Mouse (Mus musculus): ENCODE results near the gene Cep350. TPM values are rescaled to one million over a fixed set of nuclear protein-coding genes. Genes with fewer than 3 reads are reported as not detected.

Gene Cep350
- 10 to 100 TPM; 33.5 to 37.9 TPM for total RNA-seq (2021)
- long read RNA-seq, experiment 1, partial matches to known transcripts: 0 of 1 reads
- long read RNA-seq, experiment 1, other reads (novel, unspliced or antisense): 1 of 1 reads
- long read RNA-seq, experiment 2, partial matches to known transcripts: 5 of 10 reads
- long read RNA-seq, experiment 2, other reads (novel, unspliced or antisense): 2 of 10 reads

- peak; percentile 81 to 95 for DNase-seq (ENCODE audit: low spot score in 2 of 2)
These were observed at the start of gene Cep350 for GRCm38 (mm10) chr1:155973068-155973718. Cep350 (minus strand) TSS chr1:155973255.

- no peak for DNase-seq (ENCODE audit: low spot score in 2 of 2)
These were observed 47.3 kb upstream of the Cep350 start for GRCm38 (mm10) chr1:156020402-156020801.

GRCm38 (mm10) chr1:156019800-156020199 lies 46.7 kb upstream of the Cep350 start:
- DNase-seq (ENCODE audit: low spot score in 2 of 2): no peak

DNA sequence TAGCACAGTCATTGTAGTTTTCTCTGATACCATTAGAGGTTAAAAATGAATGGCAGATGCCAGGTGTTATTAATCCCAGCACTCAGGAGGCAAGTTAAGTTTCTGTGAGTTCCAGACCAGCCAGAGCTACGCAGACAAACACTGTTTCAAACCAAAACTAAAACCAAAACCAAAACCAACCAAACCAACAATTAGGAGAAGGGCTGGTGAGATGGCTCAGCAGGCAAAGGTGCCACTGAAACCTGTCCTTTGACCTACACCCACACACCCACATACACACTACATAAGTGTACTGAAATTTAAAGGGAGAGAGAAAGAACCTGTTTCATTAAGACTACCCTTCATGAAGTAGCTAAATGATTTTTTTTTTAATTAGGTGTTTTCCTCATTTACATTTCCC lies 35.9 kb upstream of the Cep350 start:
- no peak for DNase-seq (ENCODE audit: low spot score in 2 of 2)

DNA sequence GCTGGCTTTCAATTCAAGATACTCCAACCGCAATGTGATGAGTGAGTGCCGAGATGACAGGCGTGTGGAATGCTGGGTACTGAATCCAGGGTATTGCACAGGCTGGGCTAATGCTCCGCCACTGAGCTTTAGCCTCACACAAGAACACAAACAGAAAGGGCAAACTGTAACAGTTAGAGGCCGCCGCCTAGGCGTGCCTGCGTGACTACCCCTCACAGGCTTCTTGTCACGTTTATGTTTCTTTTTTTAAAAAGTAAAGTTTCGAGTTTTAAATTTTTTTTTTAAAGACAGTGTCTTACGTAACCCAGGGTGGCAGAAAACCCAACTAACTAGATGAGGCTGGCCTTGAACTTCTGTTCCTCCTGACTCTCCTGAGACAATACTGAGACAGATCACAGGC lies 32.9 kb upstream of the Cep350 start:
- no peak for DNase-seq (ENCODE audit: low spot score in 2 of 2)

DNA sequence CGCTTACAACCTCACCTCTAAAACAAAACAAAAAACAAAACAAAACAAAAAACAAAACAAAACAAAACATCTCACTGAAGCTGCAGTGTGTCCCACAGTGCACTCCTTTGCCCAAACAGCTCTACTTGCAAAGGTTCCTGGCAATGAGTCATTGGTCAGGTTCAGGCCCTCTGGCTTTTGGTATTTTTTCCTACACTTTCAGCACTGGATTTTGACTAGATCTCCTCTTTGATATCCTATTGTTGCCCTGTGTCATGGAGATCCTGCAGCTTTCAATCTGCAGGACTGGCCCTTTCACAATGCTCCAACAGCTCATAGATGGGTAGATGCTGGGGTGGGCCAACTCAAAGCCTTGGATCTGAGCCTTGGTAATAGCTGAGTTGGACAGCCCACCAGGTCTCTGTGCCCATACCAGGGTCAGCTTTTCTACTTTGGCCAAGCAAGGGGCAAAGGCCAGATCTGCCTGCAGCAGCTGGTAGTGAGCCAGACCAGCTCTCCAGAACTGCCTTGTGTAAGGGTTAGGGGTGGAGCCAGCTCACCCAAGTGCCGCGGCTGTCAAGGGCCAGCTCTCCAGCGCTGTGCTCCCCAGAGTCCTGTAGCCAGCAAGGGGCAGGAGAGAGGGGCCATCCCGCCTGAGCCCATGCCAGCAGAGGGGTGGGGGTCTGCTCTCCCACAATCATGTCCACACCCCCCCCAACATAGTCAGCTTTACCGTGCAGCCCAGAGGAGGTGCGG lies 30.3 kb upstream of the Cep350 start:
- peak; percentile 3 to 9 for DNase-seq (ENCODE audit: low spot score in 2 of 2)

DNA sequence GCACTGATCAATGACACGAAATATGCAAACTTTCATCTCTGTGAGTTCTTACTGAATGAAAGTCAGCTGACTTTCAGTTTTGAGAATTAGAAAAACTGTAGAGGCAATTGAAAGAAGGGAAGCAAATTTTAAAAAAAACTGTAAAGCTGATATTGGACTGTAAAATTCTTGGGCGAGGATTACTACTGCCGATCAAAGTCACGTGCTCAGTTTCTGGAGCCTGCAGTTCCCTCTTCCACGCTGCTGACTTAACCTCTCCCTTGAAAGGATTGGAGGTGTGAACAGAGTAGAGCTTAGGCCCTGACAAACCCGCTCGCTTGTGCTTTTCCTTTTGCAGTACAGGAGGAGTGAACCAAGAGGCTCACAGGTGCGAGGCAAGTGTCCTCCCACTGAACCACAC lies 29.3 kb upstream of the Cep350 start:
- no peak for DNase-seq (ENCODE audit: low spot score in 2 of 2)

- no peak for DNase-seq (ENCODE audit: low spot score in 2 of 2)
These were observed 22.6 kb upstream of the Cep350 start for GRCm38 (mm10) chr1:155995612-155996011.

DNA sequence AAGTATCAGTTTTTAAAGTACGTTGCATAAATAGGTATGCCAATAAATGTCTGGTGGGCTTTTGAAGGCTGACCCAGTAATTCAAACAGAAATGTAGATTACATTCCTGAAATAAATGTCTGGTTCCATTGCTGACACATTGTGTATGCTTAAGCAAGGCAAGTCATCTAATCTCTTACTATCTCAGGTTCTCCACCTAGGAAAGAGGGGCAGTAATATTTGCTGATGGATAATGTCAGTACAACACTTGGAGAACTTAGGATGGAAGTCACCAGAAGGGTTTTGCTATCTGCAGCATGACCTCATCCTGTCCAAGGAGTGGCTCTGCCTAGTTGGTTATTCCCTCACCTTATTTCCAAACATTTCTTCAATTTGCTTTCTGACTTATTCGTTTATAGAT lies 21.5 kb upstream of the Cep350 start:
- DNase-seq (ENCODE audit: low spot score in 2 of 2): no peak

DNA sequence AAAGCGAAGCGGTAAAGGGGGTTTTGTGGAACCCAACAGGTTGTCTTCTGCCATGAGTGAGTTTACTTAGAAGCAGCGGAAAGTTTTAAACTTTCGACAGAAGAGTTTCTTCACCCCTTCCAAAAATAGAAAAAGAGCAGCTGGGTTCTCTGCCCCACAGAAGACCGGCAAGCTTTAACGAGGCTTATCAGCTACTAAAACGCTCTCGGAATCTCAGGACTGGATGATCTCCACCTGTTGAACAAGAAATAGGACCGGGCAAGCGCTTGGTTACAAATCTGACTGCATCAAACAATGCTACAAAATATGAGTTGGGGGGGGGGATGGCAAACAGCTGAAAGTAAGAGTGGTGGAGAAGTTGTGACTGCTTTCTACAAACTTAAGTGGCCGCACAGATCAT lies 17.3 kb upstream of the Cep350 start:
- no peak for DNase-seq (ENCODE audit: low spot score in 2 of 2)

- DNase-seq (ENCODE audit: low spot score in 2 of 2): no peak
These were observed 16.3 kb upstream of the Cep350 start for GRCm38 (mm10) chr1:155989387-155989786.

DNA sequence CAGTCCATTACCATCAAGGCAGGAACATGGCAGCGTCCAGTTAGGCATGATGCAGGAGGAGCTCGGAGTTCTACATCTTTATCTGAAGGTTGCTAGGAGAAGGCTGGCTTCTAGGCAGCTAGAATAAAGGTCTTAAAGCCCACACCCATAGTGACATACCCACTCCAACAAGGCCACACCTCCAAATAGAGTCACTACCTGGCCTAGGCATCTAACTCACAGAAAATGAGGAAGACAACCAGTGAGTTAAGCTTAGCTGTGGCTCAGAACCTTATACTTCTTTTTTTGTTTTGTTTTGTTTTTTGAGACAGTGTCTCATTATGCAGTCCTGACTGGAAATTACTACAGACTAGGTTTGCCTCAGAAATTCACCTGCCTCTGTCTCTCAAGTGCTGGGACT lies 14.6 kb upstream of the Cep350 start:
- DNase-seq (ENCODE audit: low spot score in 2 of 2): no peak

GRCm38 (mm10) chr1:155974931-155975330 lies 1.9 kb upstream of the Cep350 start:
- no peak for DNase-seq (ENCODE audit: low spot score in 2 of 2)

DNA sequence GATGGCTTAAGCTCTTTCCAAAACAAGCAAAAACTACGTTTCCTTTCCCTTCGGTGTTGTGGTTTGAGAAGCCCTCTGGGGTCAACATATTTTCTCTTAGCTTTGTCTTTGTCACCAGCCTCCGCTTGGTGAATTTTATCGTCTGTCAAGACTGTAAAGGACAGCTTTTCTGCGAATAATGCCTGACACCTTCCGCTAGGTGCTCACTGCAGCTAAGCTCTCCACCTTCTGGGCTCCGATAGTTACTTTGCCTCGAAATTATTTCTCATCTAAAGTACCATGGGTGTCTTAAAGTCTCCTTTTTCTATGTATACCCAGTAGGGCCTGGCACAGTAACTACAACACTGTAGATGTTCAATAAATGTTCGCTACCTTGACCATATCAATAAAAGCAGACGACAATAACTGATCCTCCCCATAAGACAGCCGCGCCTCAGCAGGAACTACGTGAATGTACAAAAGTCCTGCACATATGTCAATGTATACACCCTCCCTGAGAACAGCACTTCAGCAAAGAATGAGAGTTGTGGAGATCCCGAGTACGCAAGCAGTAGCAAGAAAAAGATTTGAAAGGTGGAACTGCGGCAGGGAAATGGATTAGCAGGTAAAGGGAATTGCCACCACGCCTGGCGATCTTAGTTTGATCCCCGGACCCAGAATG lies 794 bp upstream of the Cep350 start:
- no peak for DNase-seq (ENCODE audit: low spot score in 2 of 2)

DNA sequence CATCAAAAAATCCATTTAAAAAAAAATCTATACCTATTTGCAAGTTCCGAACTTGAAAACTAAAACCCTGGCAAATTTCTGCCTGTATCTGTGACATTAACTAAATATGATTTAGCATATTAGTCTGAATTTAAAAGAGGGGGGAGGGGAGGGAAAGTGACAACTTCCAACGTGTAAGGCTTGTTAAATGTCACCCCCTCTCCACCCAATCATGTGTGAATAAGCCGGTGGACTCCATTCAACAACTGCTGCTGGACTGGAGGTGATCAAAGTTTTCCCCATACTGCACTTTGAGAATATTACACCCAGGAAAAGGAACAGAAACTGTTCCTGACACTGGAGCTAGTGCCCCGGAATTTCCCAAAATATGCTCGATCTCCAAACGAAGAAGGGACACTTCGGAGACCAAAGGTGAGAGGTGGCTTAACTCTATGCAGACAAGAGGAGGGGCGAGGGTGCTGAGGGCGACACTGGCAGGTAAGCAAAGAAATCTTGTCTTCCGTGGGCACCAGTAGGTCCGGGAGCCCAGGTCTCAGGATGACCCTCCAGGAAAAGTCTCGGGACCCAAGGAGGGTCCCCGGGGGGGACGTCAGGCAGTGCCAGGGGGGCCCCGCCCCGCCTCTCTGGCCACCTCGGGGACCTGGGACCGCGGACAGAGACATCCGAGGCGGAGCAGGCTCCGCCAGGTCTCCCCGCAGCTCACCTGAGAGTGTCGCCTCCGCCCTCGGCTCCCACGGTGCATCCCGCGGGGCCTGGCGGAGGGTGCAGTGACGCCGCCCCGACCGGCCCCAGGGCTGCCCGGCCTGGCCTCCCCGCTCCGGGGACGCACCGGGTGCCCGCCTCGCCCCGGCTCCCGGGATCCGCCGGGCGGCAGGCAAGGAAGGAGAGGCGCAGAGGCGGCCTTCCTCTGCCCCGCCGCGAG lies 648 bp downstream of the Cep350 start:
- DNase-seq (ENCODE audit: low spot score in 2 of 2): peak in 1 of 2 experiments; percentile 32

DNA sequence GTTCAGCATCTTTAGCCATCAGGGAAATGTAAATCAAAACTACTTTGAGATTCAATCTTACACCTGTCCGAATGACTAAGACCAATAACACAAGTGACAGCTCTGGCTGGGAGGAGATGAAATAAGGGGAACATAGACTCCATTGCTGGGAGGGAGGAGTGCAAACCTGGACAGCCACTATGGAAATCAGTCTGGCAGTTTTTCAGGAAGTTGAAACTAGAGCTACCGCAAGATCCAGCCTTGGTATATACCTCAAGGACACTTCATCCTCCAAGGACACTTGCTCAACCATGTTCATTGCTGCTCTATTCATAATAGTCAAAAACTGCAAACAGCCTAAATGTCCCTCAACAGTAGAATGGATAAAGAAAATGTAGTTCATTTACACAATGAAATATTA lies 23.9 kb downstream of the Cep350 start:
- DNase-seq (ENCODE audit: low spot score in 2 of 2): no peak

GRCm38 (mm10) chr1:155944361-155944760 lies 28.7 kb downstream of the Cep350 start:
- DNase-seq (ENCODE audit: low spot score in 2 of 2): no peak

DNA sequence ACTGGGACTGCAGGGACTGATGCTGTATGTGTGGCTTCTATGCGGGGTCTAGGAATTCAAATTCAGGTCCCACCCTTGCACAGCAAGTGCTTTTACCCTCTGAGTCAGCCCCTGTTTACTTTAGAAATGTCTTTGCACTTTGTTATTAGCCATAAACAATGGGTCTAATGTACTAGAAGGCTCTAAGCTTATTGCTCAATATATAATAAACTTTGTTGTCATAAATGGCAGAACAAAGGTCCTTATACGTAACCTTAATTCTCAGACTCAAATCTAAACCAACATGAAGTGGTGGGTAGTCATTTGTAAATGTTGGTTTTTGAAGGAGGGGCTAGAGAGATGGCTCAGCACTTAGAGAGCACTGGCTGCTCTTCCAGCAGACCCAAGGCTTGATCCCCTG lies 35.6 kb downstream of the Cep350 start:
- DNase-seq (ENCODE audit: low spot score in 2 of 2): no peak

- no peak for DNase-seq (ENCODE audit: low spot score in 2 of 2)
These were observed 38.4 kb downstream of the Cep350 start for GRCm38 (mm10) chr1:155934702-155935101.

GRCm38 (mm10) chr1:155903561-155903960 lies 69.5 kb downstream of the Cep350 start:
- DNase-seq (ENCODE audit: low spot score in 2 of 2): no peak

DNA sequence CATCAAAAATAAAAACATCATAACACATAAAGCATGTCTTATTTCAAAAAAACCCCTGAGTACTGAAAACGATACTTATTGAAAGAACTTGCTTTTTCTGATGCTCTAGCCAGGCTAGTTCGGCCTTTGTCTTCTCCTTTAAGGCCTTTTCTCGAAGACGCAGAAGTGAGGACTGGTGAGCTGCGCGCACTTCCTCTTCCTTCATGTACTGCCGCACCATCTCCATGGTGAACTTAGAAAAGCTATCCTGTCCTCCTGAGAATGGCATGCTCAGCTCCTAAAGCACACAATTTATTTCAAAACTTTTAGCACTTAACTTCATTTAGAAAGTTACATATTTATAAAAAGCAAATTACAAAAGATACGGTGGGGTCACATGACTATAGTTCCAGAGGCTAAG lies 71.7 kb downstream of the Cep350 start:
- no peak for DNase-seq (ENCODE audit: low spot score in 2 of 2)

Data from adrenal gland, postnatal 4 days (tissue).